In the genomic region with DNA sequence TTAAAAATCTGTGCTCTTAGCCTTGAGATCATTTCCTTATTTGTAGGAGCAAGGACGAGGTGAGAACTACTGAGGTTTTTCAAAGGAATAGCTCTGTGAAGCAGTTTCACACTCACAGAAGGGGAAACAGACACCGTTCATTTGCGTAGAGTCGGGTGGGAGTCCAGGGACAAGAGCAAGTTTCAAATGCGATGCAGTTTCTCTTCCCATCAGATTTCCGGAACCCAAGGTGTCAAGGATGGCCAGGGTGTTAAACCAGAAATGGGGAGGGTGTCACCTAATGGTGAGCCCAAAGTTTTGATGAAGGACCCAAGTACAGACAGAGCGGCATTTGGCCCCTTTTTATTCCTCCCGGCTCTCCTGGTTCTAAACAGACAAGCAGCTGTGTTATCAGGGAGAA, we compare ENCODE assay signal across 8 mouse cellular contexts. TPM values are rescaled to one million over a fixed set of nuclear protein-coding genes. Genes with fewer than 3 reads are reported as not detected.
DNase-seq lines count a peak whose midpoint lies in the region; ATAC-seq and TF ChIP-seq lines count a peak whose summit lies in the region.

No protein-coding gene starts in this region.

- no peaks in the 10 kb centered on the region for H3K9me3 ChIP-seq in kidney, embryonic 15.5 days (replicated peaks)
- H3K9me3 ChIP-seq in embryonic facial prominence, embryonic 10.5 days: no peaks in the 10 kb centered on the region
- no peaks in the 10 kb centered on the region for H3K9me3 ChIP-seq in intestine, postnatal 0 days (ENCODE audit: control insufficient read depth)
- H3K9me3 ChIP-seq in neural tube, embryonic 12.5 days: no peaks in the 10 kb centered on the region

- H3K9ac ChIP-seq in kidney, embryonic 15.5 days: peak overlapping the region; percentile 73
- H3K9ac ChIP-seq in intestine, postnatal 0 days (ENCODE audit: low read depth, low read length): no peak overlapping the region
- H3K9ac ChIP-seq in neural tube, embryonic 12.5 days: peak overlapping the region; percentile 75; the same call in 1 of the 2 replicates

- no peak for TF ChIP-seq CTCF in intestine, postnatal 0 days (IDR thresholded peaks at IDR 0.05; ENCODE audit: low read depth)

- peak overlapping the region; percentile 97 for H3K27ac ChIP-seq in kidney, embryonic 15.5 days
- H3K27ac ChIP-seq in embryonic facial prominence, embryonic 10.5 days (replicated peaks): peak overlapping the region; percentile 89
- no peak overlapping the region for H3K27ac ChIP-seq in intestine, postnatal 0 days (ENCODE audit: low read depth, low read length)
- H3K27ac ChIP-seq in neural tube, embryonic 12.5 days: no peak overlapping the region

- peak overlapping the region; percentile 82 for H3K4me2 ChIP-seq in kidney, embryonic 15.5 days
- H3K4me2 ChIP-seq in intestine, postnatal 0 days (replicated peaks; ENCODE audit: low read depth): peak overlapping the region; percentile 85
- H3K4me2 ChIP-seq in neural tube, embryonic 12.5 days (replicated peaks): peak overlapping the region; percentile 90

- WGBS in kidney, embryonic 15.5 days: 10% methylated on average over 8 of the region's 8 CpGs
- WGBS in embryonic facial prominence, embryonic 10.5 days: 17% methylated on average over 8 of the region's 8 CpGs
- 15% methylated on average over 8 of the region's 8 CpGs for WGBS in intestine, postnatal 0 days
- WGBS in neural tube, embryonic 12.5 days: 16% methylated on average over 8 of the region's 8 CpGs

- no peaks in the 10 kb centered on the region for H3K27me3 ChIP-seq in kidney, embryonic 15.5 days
- H3K27me3 ChIP-seq in embryonic facial prominence, embryonic 10.5 days (replicated peaks; ENCODE audit: low read depth, poor library complexity, severe bottlenecking): no peaks in the 10 kb centered on the region
- H3K27me3 ChIP-seq in intestine, postnatal 0 days (replicated peaks; ENCODE audit: control insufficient read depth, insufficient read depth, low read length): no peaks in the 10 kb centered on the region
- H3K27me3 ChIP-seq in neural tube, embryonic 12.5 days (replicated peaks): no peaks in the 10 kb centered on the region

- H3K4me3 ChIP-seq in kidney, embryonic 15.5 days (replicated peaks): peak overlapping the region; percentile 85
- peak overlapping the region; percentile 88 for H3K4me3 ChIP-seq in embryonic facial prominence, embryonic 10.5 days
- peak overlapping the region; percentile 63 for H3K4me3 ChIP-seq in intestine, postnatal 0 days (ENCODE audit: low read depth, low read length)
- peak overlapping the region; percentile 74 for H3K4me3 ChIP-seq in neural tube, embryonic 12.5 days

- peaks cover 32% of the 10 kb centered on the region for H3K36me3 ChIP-seq in kidney, embryonic 15.5 days
- H3K36me3 ChIP-seq in embryonic facial prominence, embryonic 10.5 days (replicated peaks): peaks cover 34% of the 10 kb centered on the region
- H3K36me3 ChIP-seq in intestine, postnatal 0 days (ENCODE audit: control insufficient read depth, insufficient read depth): peaks cover 16% of the 10 kb centered on the region
- H3K36me3 ChIP-seq in neural tube, embryonic 12.5 days: peaks cover 19% of the 10 kb centered on the region

- no peak for ATAC-seq in kidney, embryonic 15.5 days (replicated peaks; ENCODE audit: low FRiP score)
- no peak for ATAC-seq in intestine, postnatal 0 days
- ATAC-seq in neural tube, embryonic 12.5 days (ENCODE audit: low FRiP score, low read depth): no peak

- no peak for DNase-seq in kidney, postnatal 4 days
- no peak for DNase-seq in embryonic facial prominence, embryonic 10.5 days (ENCODE audit: low spot score)
- DNase-seq in ovary, postnatal 36 days (ENCODE audit: low spot score): no peak
- no peak for DNase-seq in ovary, postnatal 14 days (ENCODE audit: low spot score)
- DNase-seq in kidney, postnatal 10 days: no peak

- peaks cover 13% of the 10 kb centered on the region for H3K4me1 ChIP-seq in kidney, embryonic 15.5 days
- H3K4me1 ChIP-seq in embryonic facial prominence, embryonic 10.5 days: peaks cover 16% of the 10 kb centered on the region
- no peaks in the 10 kb centered on the region for H3K4me1 ChIP-seq in intestine, postnatal 0 days (replicated peaks; ENCODE audit: control insufficient read depth, insufficient read depth, low read length)
- H3K4me1 ChIP-seq in neural tube, embryonic 12.5 days: peaks cover 8% of the 10 kb centered on the region; the same call in 1 of the 2 replicates

RNA-seq across cellular contexts. Expression of a gene that starts 0.3 kb away (rescaled TPM):
- 96.9 and 105 TPM in 2 replicates for polyA plus RNA-seq in kidney, embryonic 15.5 days (2015; fragmentation: Nextera tagmentation; extraction: Ambion mirVana)
- 79.3 and 81.4 TPM in 2 replicates for polyA plus RNA-seq in embryonic facial prominence, embryonic 10.5 days (2016; fragmentation: Nextera tagmentation; extraction: Ambion mirVana)
- 169 and 172 TPM in 2 replicates for polyA plus RNA-seq in intestine, postnatal 0 days (2015; fragmentation: Nextera tagmentation; extraction: Ambion mirVana)
- polyA plus RNA-seq in neural tube, embryonic 12.5 days (2016; fragmentation: Nextera tagmentation; extraction: Ambion mirVana): 86.3 and 86.7 TPM in 2 replicates

RNA-seq across cellular contexts. Expression of a gene that starts 12.2 kb away (rescaled TPM):
- polyA plus RNA-seq in kidney, embryonic 15.5 days (2015; fragmentation: Nextera tagmentation; extraction: Ambion mirVana): 3.7 and 6.9 TPM in 2 replicates
- 4.2 and 6.1 TPM in 2 replicates for polyA plus RNA-seq in embryonic facial prominence, embryonic 10.5 days (2016; fragmentation: Nextera tagmentation; extraction: Ambion mirVana)
- polyA plus RNA-seq in intestine, postnatal 0 days (2015; fragmentation: Nextera tagmentation; extraction: Ambion mirVana): 7.5 and 8.6 TPM in 2 replicates
- polyA plus RNA-seq in neural tube, embryonic 12.5 days (2016; fragmentation: Nextera tagmentation; extraction: Ambion mirVana): 3.8 and 4.2 TPM in 2 replicates

RNA-seq across cellular contexts. Expression of a gene that starts 16.9 kb away (rescaled TPM):
- 101 and 104 TPM in 2 replicates for polyA plus RNA-seq in kidney, embryonic 15.5 days (2015; fragmentation: Nextera tagmentation; extraction: Ambion mirVana)
- polyA plus RNA-seq in embryonic facial prominence, embryonic 10.5 days (2016; fragmentation: Nextera tagmentation; extraction: Ambion mirVana): 60.9 and 64.2 TPM in 2 replicates
- polyA plus RNA-seq in intestine, postnatal 0 days (2015; fragmentation: Nextera tagmentation; extraction: Ambion mirVana): 153 and 158 TPM in 2 replicates
- polyA plus RNA-seq in neural tube, embryonic 12.5 days (2016; fragmentation: Nextera tagmentation; extraction: Ambion mirVana): 33.8 and 44.2 TPM in 2 replicates

RNA-seq across cellular contexts. Expression of a gene that starts 17.6 kb away (rescaled TPM):
- polyA plus RNA-seq in kidney, embryonic 15.5 days (2015; fragmentation: Nextera tagmentation; extraction: Ambion mirVana): 39.8 and 40.8 TPM in 2 replicates
- 25.4 and 25.5 TPM in 2 replicates for polyA plus RNA-seq in embryonic facial prominence, embryonic 10.5 days (2016; fragmentation: Nextera tagmentation; extraction: Ambion mirVana)
- 22.7 and 23.1 TPM in 2 replicates for polyA plus RNA-seq in intestine, postnatal 0 days (2015; fragmentation: Nextera tagmentation; extraction: Ambion mirVana)
- 22.3 and 23.4 TPM in 2 replicates for polyA plus RNA-seq in neural tube, embryonic 12.5 days (2016; fragmentation: Nextera tagmentation; extraction: Ambion mirVana)

RNA-seq across cellular contexts. Expression of a gene that starts 17.6 kb away (rescaled TPM):
- 1,600 and 1,610 TPM in 2 replicates for polyA plus RNA-seq in kidney, embryonic 15.5 days (2015; fragmentation: Nextera tagmentation; extraction: Ambion mirVana)
- polyA plus RNA-seq in embryonic facial prominence, embryonic 10.5 days (2016; fragmentation: Nextera tagmentation; extraction: Ambion mirVana): 1,048 and 1,124 TPM in 2 replicates
- polyA plus RNA-seq in intestine, postnatal 0 days (2015; fragmentation: Nextera tagmentation; extraction: Ambion mirVana): 1,181 and 1,228 TPM in 2 replicates
- polyA plus RNA-seq in neural tube, embryonic 12.5 days (2016; fragmentation: Nextera tagmentation; extraction: Ambion mirVana): 952 and 1,028 TPM in 2 replicates

Comparison
In these comparisons a context has a peak if more than half of its experiments do, and no peak if none do; other contexts are left out.
1. H3K27ac ChIP-seq: peak in kidney, embryonic 15.5 days (single experiment) and embryonic facial prominence, embryonic 10.5 days (single experiment); none in intestine, postnatal 0 days (single experiment) and neural tube, embryonic 12.5 days (single experiment).
2. Peak in every context shown above with its lines, with median percentiles within 50 percentile points of each other: H3K4me2 ChIP-seq and H3K4me3 ChIP-seq.